Mouse (Mus musculus): ENCODE results near the gene Adrm1.

GRCm38 (mm10) chr2:180207840-180208239, 36.6 kb downstream of the Adrm1 start:
- TF ChIP-seq CTCF (IDR thresholded peaks at IDR 0.05; ENCODE audit: control insufficient read depth, insufficient read depth, low read length): peak; percentile 57
- no peak for TF ChIP-seq POLR2A (IDR thresholded peaks at IDR 0.05; ENCODE audit: borderline replicate concordance, control insufficient read depth, low read depth, low read length)
